Mouse (Mus musculus) erythroblast, adult 5-6 weeks (primary cell): ENCODE data around the gene Syne3. TPM values are rescaled to one million over a fixed set of nuclear protein-coding genes. Genes with fewer than 3 reads are reported as not detected.

Experiments used
- ATAC-seq: replicated peaks from 2 replicates; pipeline ENCODE4 v1.8.0; 2016; ENCODE audit warnings: moderate number of reproducible peaks, mild to moderate bottlenecking, moderate TSS enrichment, inconsistent platforms; ENCODE audit not compliant: poor library complexity, low FRiP score, severe bottlenecking
- total RNA-seq, 2 experiments: library from RNA; stranded (forward) in 1 of 2; stranded (reverse) in 1 of 2; fragments of 150-400 nt in 1 of 2; fragments of 200-764, 138-1000 nt in 1 of 2; gene quantifications; 2 replicates each; pipeline versions ENCODE4 v1.2.3 to v1.2.4; 2015 to 2017; ENCODE audit warnings: low replicate concordance in 2 of 2

Syne3 gene
- total RNA-seq, 2 experiments from 2014 or later = 4.8 to 10.3 TPM

GRCm38 (mm10) chr12:105002340-105003132 lies 7.1 kb downstream of the Syne3 start:
- no peak for ATAC-seq

GRCm38 (mm10) chr12:105001317-105001716 lies 8.3 kb downstream of the Syne3 start:
- no peak for ATAC-seq

GRCm38 (mm10) chr12:105000487-105001283 lies 8.9 kb downstream of the Syne3 start:
- no peak for ATAC-seq

- no peak for ATAC-seq
Observed at GRCm38 (mm10) chr12:104999171-104999570, 10.4 kb downstream of the Syne3 start.

GRCm38 (mm10) chr12:104998541-104998940 lies 11.1 kb downstream of the Syne3 start:
- no peak for ATAC-seq

- peak; percentile 85 for ATAC-seq
Observed at GRCm38 (mm10) chr12:104997641-104998293, 11.8 kb downstream of the Syne3 start.

- ATAC-seq = no peak
Observed at GRCm38 (mm10) chr12:104997159-104997558, 12.4 kb downstream of the Syne3 start.

- peak; percentile 79 for ATAC-seq
Observed at GRCm38 (mm10) chr12:104996012-104996728, 13.4 kb downstream of the Syne3 start.

GRCm38 (mm10) chr12:104995259-104995876 lies 14.2 kb downstream of the Syne3 start:
- ATAC-seq = no peak

GRCm38 (mm10) chr12:104992838-104993237 lies 16.8 kb downstream of the Syne3 start:
- no peak for ATAC-seq

- ATAC-seq = no peak
Observed at GRCm38 (mm10) chr12:104992123-104992741, 17.4 kb downstream of the Syne3 start.

GRCm38 (mm10) chr12:104990741-104991454 lies 18.7 kb downstream of the Syne3 start:
- no peak for ATAC-seq

GRCm38 (mm10) chr12:104987936-104988335 lies 21.7 kb downstream of the Syne3 start:
- no peak for ATAC-seq

GRCm38 (mm10) chr12:104986781-104987180 lies 22.8 kb downstream of the Syne3 start:
- no peak for ATAC-seq

- no peak for ATAC-seq
Observed at GRCm38 (mm10) chr12:104986001-104986400, 23.6 kb downstream of the Syne3 start.

GRCm38 (mm10) chr12:104985088-104985487 lies 24.5 kb downstream of the Syne3 start:
- 0 out of 2 replicates have a peak, but pooled peaks have one; percentile 46 for ATAC-seq

GRCm38 (mm10) chr12:104983476-104983875 lies 26.1 kb downstream of the Syne3 start:
- ATAC-seq = no peak
